Mouse (Mus musculus): ENCODE results near the gene Ubqln1. TPM values are rescaled to one million over a fixed set of nuclear protein-coding genes. Genes with fewer than 3 reads are reported as not detected.

Gene Ubqln1
- polyA plus RNA-seq, 1 experiment from 2014 or later = 85.6 TPM

- ATAC-seq (replicated peaks; ENCODE audit: low FRiP score, low TSS enrichment, low read depth) = no peak
- Histone ChIP-seq H3K4me2 (ENCODE audit: low read length) (no peak overlapping the region), H3K4me1 (replicated peaks; ENCODE audit: control insufficient read depth, insufficient read depth, low read length) (no peaks in the 10 kb centered on the region), H3K27me3 (replicated peaks; ENCODE audit: control insufficient read depth, insufficient read depth, low read length) (no peaks in the 10 kb centered on the region), H3K9me3 (ENCODE audit: control insufficient read depth, low read length) (no peaks in the 10 kb centered on the region), H3K4me3 (ENCODE audit: low read depth, low read length) (no peak overlapping the region), H3K27ac (ENCODE audit: low read depth) (no peak overlapping the region), H3K36me3 (ENCODE audit: control insufficient read depth, insufficient read depth, low read length) (no peaks in the 10 kb centered on the region), H3K9ac (ENCODE audit: low read length) (no peak overlapping the region)
- DNase-seq (ENCODE audit: low spot score) = no peak
- WGBS = 70% methylated on average over 8 of the region's 8 CpGs
These were observed 10.2 kb upstream of the Ubqln1 start for GRCm38 (mm10) chr13:58225694-58226093.

- Histone ChIP-seq H3K27ac (ENCODE audit: low read depth) (no peak overlapping the region), H3K4me2 (ENCODE audit: low read length) (no peak overlapping the region), H3K4me1 (replicated peaks; ENCODE audit: control insufficient read depth, insufficient read depth, low read length) (no peaks in the 10 kb centered on the region), H3K36me3 (ENCODE audit: control insufficient read depth, insufficient read depth, low read length) (no peaks in the 10 kb centered on the region), H3K4me3 (ENCODE audit: low read depth, low read length) (no peak overlapping the region), H3K9ac (ENCODE audit: low read length) (no peak overlapping the region), H3K9me3 (ENCODE audit: control insufficient read depth, low read length) (no peaks in the 10 kb centered on the region), H3K27me3 (replicated peaks; ENCODE audit: control insufficient read depth, insufficient read depth, low read length) (no peaks in the 10 kb centered on the region)
- ATAC-seq (replicated peaks; ENCODE audit: low FRiP score, low TSS enrichment, low read depth) = no peak
- WGBS = 58% methylated on average over 3 of the region's 3 CpGs
- DNase-seq (ENCODE audit: low spot score) = no peak
These were observed 4.8 kb upstream of the Ubqln1 start for GRCm38 (mm10) chr13:58220206-58220605.

- 89% methylated on average over 2 of the region's 2 CpGs for WGBS
- DNase-seq (ENCODE audit: low spot score) = no peak
- ATAC-seq (replicated peaks; ENCODE audit: low FRiP score, low TSS enrichment, low read depth) = no peak
- H3K27me3 ChIP-seq (replicated peaks; ENCODE audit: control insufficient read depth, insufficient read depth, low read length) = no peaks in the 10 kb centered on the region
- no peaks in the 10 kb centered on the region for H3K36me3 ChIP-seq (ENCODE audit: control insufficient read depth, insufficient read depth, low read length)
- no peak overlapping the region for H3K27ac ChIP-seq (ENCODE audit: low read depth)
- H3K4me3 ChIP-seq (ENCODE audit: low read depth, low read length) = no peak overlapping the region
- no peak overlapping the region for H3K4me2 ChIP-seq (ENCODE audit: low read length)
- no peak overlapping the region for H3K9ac ChIP-seq (ENCODE audit: low read length)
- H3K4me1 ChIP-seq (replicated peaks; ENCODE audit: control insufficient read depth, insufficient read depth, low read length) = peaks cover 12% of the 10 kb centered on the region
- H3K9me3 ChIP-seq (ENCODE audit: control insufficient read depth, low read length) = no peaks in the 10 kb centered on the region
These were observed 2.1 kb upstream of the Ubqln1 start for GRCm38 (mm10) chr13:58217536-58217935.

GRCm38 (mm10) chr13:58216395-58216794 is 942 bp upstream of the Ubqln1 start:
- H3K4me3 ChIP-seq (ENCODE audit: low read depth, low read length) = peak overlapping the region; percentile 68
- WGBS = 85% methylated on average over 9 of the region's 9 CpGs
- H3K27ac ChIP-seq (ENCODE audit: low read depth) = no peak overlapping the region

GRCm38 (mm10) chr13:58215253-58215591 is 231 bp downstream of the Ubqln1 start:
- H3K27ac ChIP-seq (ENCODE audit: low read depth) = peak overlapping the region; percentile 87
- H3K36me3 ChIP-seq (ENCODE audit: control insufficient read depth, insufficient read depth, low read length) = no peaks in the 10 kb centered on the region
- no peaks in the 10 kb centered on the region for H3K27me3 ChIP-seq (replicated peaks; ENCODE audit: control insufficient read depth, insufficient read depth, low read length)
- peak overlapping the region; percentile 68 for H3K4me3 ChIP-seq (ENCODE audit: low read depth, low read length)
- 0% methylated on average over 47 of the region's 48 CpGs for WGBS
- H3K4me1 ChIP-seq (replicated peaks; ENCODE audit: control insufficient read depth, insufficient read depth, low read length) = peaks cover 15% of the 10 kb centered on the region
- ATAC-seq (replicated peaks; ENCODE audit: low FRiP score, low TSS enrichment, low read depth) (peak; percentile 74), DNase-seq (ENCODE audit: low spot score) (no peak)
- H3K9me3 ChIP-seq (ENCODE audit: control insufficient read depth, low read length) = no peaks in the 10 kb centered on the region
- H3K9ac ChIP-seq (ENCODE audit: low read length) = peak overlapping the region; percentile 93
- H3K4me2 ChIP-seq (ENCODE audit: low read length) = peak overlapping the region; percentile 96

More at GRCm38 (mm10) chr13:58216395-58216794, 942 bp upstream of the Ubqln1 start:
- DNase-seq (ENCODE audit: low spot score) (no peak), ATAC-seq (replicated peaks; ENCODE audit: low FRiP score, low TSS enrichment, low read depth) (no peak)
- H3K9ac ChIP-seq (ENCODE audit: low read length) = peak overlapping the region; percentile 93
- no peaks in the 10 kb centered on the region for H3K36me3 ChIP-seq (ENCODE audit: control insufficient read depth, insufficient read depth, low read length)
- H3K9me3 ChIP-seq (ENCODE audit: control insufficient read depth, low read length) = no peaks in the 10 kb centered on the region
- H3K27me3 ChIP-seq (replicated peaks; ENCODE audit: control insufficient read depth, insufficient read depth, low read length) = no peaks in the 10 kb centered on the region
- peaks cover 15% of the 10 kb centered on the region for H3K4me1 ChIP-seq (replicated peaks; ENCODE audit: control insufficient read depth, insufficient read depth, low read length)
- peak overlapping the region; percentile 96 for H3K4me2 ChIP-seq (ENCODE audit: low read length)

- Histone ChIP-seq H3K9ac (ENCODE audit: low read length) (peak overlapping the region; percentile 93), H3K9me3 (ENCODE audit: control insufficient read depth, low read length) (no peaks in the 10 kb centered on the region), H3K36me3 (ENCODE audit: control insufficient read depth, insufficient read depth, low read length) (no peaks in the 10 kb centered on the region), H3K27me3 (replicated peaks; ENCODE audit: control insufficient read depth, insufficient read depth, low read length) (no peaks in the 10 kb centered on the region), H3K4me2 (ENCODE audit: low read length) (peak overlapping the region; percentile 96), H3K4me1 (replicated peaks; ENCODE audit: control insufficient read depth, insufficient read depth, low read length) (peaks cover 15% of the 10 kb centered on the region), H3K27ac (ENCODE audit: low read depth) (peak overlapping the region; percentile 87), H3K4me3 (ENCODE audit: low read depth, low read length) (peak overlapping the region; percentile 68)
- 1% methylated on average over 49 of the region's 49 CpGs for WGBS
- ATAC-seq (replicated peaks; ENCODE audit: low FRiP score, low TSS enrichment, low read depth) (peak; percentile 68), DNase-seq (ENCODE audit: low spot score) (peak; percentile 62)
These were observed 854 bp downstream of the Ubqln1 start for GRCm38 (mm10) chr13:58214346-58215252.

- Histone ChIP-seq H3K9me3 (ENCODE audit: control insufficient read depth, low read length) (no peaks in the 10 kb centered on the region), H3K4me3 (ENCODE audit: low read depth, low read length) (peak overlapping the region; percentile 68), H3K4me1 (replicated peaks; ENCODE audit: control insufficient read depth, insufficient read depth, low read length) (peaks cover 19% of the 10 kb centered on the region), H3K27ac (ENCODE audit: low read depth) (no peak overlapping the region), H3K9ac (ENCODE audit: low read length) (peak overlapping the region; percentile 93; the same call in 1 of the 2 replicates), H3K4me2 (ENCODE audit: low read length) (peak overlapping the region; percentile 96), H3K27me3 (replicated peaks; ENCODE audit: control insufficient read depth, insufficient read depth, low read length) (no peaks in the 10 kb centered on the region), H3K36me3 (ENCODE audit: control insufficient read depth, insufficient read depth, low read length) (no peaks in the 10 kb centered on the region)
- no peak for DNase-seq (ENCODE audit: low spot score)
- ATAC-seq (replicated peaks; ENCODE audit: low FRiP score, low TSS enrichment, low read depth) = no peak
- WGBS = 53% methylated on average over 8 of the region's 8 CpGs
These were observed 1.7 kb downstream of the Ubqln1 start for GRCm38 (mm10) chr13:58213801-58214200.

- no peaks in the 10 kb centered on the region for H3K27me3 ChIP-seq (replicated peaks; ENCODE audit: control insufficient read depth, insufficient read depth, low read length)
- H3K27ac ChIP-seq (ENCODE audit: low read depth) = no peak overlapping the region
- peaks cover 19% of the 10 kb centered on the region for H3K4me1 ChIP-seq (replicated peaks; ENCODE audit: control insufficient read depth, insufficient read depth, low read length)
- WGBS = 75% methylated on average over 2 of the region's 2 CpGs
- ATAC-seq (replicated peaks; ENCODE audit: low FRiP score, low TSS enrichment, low read depth) = no peak
- no peak overlapping the region for H3K4me2 ChIP-seq (ENCODE audit: low read length)
- no peak overlapping the region for H3K4me3 ChIP-seq (ENCODE audit: low read depth, low read length)
- no peaks in the 10 kb centered on the region for H3K9me3 ChIP-seq (ENCODE audit: control insufficient read depth, low read length)
- no peak overlapping the region for H3K9ac ChIP-seq (ENCODE audit: low read length)
- DNase-seq (ENCODE audit: low spot score) = no peak
- no peaks in the 10 kb centered on the region for H3K36me3 ChIP-seq (ENCODE audit: control insufficient read depth, insufficient read depth, low read length)
These were observed 2.9 kb downstream of the Ubqln1 start for GRCm38 (mm10) chr13:58212530-58212929.

- Histone ChIP-seq H3K9ac (ENCODE audit: low read length) (no peak overlapping the region), H3K4me2 (ENCODE audit: low read length) (no peak overlapping the region), H3K27me3 (replicated peaks; ENCODE audit: control insufficient read depth, insufficient read depth, low read length) (no peaks in the 10 kb centered on the region), H3K36me3 (ENCODE audit: control insufficient read depth, insufficient read depth, low read length) (no peaks in the 10 kb centered on the region), H3K9me3 (ENCODE audit: control insufficient read depth, low read length) (no peaks in the 10 kb centered on the region), H3K4me1 (replicated peaks; ENCODE audit: control insufficient read depth, insufficient read depth, low read length) (peaks cover 19% of the 10 kb centered on the region), H3K4me3 (ENCODE audit: low read depth, low read length) (no peak overlapping the region), H3K27ac (ENCODE audit: low read depth) (no peak overlapping the region)
- ATAC-seq (replicated peaks; ENCODE audit: low FRiP score, low TSS enrichment, low read depth) (no peak), DNase-seq (ENCODE audit: low spot score) (no peak)
- 73% methylated on average over 5 of the region's 5 CpGs for WGBS
These were observed 5.0 kb downstream of the Ubqln1 start for GRCm38 (mm10) chr13:58210441-58210840.

Data from intestine, embryonic 14.5 days (tissue).